Mouse (Mus musculus): ENCODE results near the gene Fam120a.

DNA sequence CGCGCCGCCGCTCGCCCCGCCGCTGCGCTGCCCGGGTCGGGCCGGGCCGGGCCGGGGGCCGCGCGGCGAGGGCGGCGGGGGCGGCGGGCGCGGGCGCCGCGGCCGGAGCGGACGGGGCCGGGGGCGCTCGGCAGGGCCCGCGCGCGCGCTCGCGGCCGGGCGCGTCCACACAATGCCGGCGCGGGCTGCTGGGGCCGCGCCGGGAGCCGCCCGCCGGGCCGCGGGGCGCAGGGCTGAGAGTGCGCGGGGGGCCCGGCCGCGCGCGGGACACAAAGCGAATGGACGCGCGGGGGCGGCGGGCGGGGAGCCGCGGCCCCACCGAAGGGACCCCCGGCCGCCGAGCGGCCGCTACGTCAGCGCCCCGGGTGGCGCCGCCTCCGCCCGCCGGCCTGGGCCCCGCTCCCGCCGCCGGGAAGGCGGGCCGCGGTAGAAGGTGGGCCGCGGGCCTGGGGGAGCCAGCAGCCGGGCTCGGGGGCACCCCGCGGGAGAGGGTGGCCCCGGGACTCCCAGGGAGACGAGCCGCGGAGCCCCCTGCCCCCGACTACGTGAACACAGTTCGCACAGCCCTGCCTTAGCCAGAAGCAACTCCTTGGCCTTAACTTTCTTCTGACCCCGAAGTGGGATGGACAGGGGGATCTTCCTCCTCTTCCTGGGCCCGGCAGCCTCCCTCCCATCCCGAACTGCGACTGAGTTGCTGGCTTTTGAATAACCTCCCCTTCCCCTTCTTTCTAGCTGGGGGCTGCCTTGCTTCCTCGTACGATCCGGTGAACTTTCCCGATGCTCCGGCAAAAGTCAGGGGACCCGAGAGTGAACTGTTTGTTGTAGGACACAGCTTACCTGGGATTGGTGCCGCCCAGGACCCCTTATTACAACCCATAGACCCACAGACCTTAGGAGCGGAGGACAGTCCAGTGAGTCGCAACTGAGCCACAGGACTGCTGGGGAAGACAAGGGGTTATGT is 96.8 kb downstream of the Fam120a start, which contains the start of gene Phf2:
- TF ChIP-seq CTCF (conservative IDR thresholded peaks at IDR 0.05; ENCODE audit: low read length) = no peak
- TF ChIP-seq NANOG (IDR thresholded peaks at IDR 0.05; ENCODE audit: borderline replicate concordance, low read length) = no peak
- no peak for TF ChIP-seq POU5F1 (IDR thresholded peaks at IDR 0.05; ENCODE audit: borderline replicate concordance, low read length)
